Mouse (Mus musculus) layer of hippocampus, adult 2 months (tissue): ENCODE data around the gene Prox1. TPM values are rescaled to one million over a fixed set of nuclear protein-coding genes. Genes with fewer than 3 reads are reported as not detected.

ENCODE experiments used
- DNase-seq, 2 experiments: peaks; one replicate each; pipeline ENCODE4 v3.0.0; 2022; ENCODE audit warnings: low spot score in 2 of 2
- H3K27ac ChIP-seq: fragments of 200-600 bp; 2 replicates; pipeline ENCODE4 v1.8.1; 2022
- H3K4me3 ChIP-seq: fragments of 200-600 bp; 2 replicates; pipeline ENCODE4 v1.8.1; 2022; ENCODE audit warnings: mild to moderate bottlenecking
- CTCF ChIP-seq: fragments of 200-600 bp; conservative IDR thresholded peaks from 2 replicates; pipeline ENCODE4 v1.8.1; 2022; ENCODE audit warnings: antibody characterized with exemption, mild to moderate bottlenecking, moderate library complexity
- total RNA-seq, 2 experiments: library from RNA; stranded (reverse); gene quantifications; 2 replicates each; pipeline ENCODE4 v1.2.3; 2021

Prox1 gene
- total RNA-seq, 2 experiments from 2014 or later: 102 to 112 TPM

- no peak for TF ChIP-seq CTCF
- Histone ChIP-seq H3K4me3 (peak overlapping the region; percentile 82), H3K27ac (peak overlapping the region; percentile 91)
- no peak for DNase-seq
These were observed 304 bp upstream of the Prox1 start for GRCm38 (mm10) chr1:190170819-190171216.

DNA sequence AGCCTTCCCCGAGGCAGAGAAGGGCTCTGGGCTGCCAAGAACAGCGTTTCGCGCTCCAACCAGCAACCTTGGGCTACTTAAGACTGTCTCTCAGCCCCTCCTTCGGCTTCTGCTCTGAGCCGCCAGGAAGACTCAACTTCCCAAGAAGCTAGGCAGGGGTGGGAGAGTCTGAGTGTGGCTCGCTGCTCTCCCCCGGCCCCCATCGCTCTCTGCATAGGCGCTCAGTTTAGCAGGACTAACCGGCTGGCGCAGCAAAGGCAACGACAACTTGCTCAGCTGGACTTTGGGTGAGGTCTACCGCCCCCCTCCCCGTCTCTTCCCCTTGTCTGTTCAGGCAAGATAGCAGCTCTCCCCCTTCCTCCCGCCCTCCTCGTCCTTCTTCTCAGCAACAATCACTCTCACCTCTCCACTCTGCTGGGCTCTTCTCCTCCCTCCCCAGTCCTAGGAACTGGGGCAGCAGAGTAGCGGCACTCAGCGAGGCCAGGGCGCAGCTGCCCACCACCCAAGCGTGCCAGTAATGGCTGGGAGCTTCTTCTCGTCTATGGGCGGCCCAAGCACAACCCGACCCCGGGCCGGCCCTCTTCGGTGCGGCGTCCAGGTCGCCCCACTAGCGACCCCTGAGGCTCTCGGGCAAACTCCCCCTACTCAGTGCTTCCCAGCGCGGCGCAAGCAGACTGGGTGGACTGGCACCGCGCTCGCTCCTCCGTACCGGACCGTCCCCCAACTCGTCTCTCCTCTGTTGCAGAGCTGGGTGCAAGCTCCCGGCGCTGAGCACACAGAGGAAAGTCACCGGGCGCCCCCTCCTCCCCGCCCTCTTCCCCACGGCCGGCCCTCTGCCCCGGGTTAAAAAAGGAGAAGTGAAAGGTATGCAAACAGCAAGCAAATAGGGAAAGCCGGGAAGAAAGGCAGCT, 1.5 kb downstream of the Prox1 start:
- Histone ChIP-seq H3K4me3 (peak overlapping the region; percentile 82), H3K27ac (peak overlapping the region; percentile 91)
- no peak for TF ChIP-seq CTCF
- no peak for DNase-seq

DNA sequence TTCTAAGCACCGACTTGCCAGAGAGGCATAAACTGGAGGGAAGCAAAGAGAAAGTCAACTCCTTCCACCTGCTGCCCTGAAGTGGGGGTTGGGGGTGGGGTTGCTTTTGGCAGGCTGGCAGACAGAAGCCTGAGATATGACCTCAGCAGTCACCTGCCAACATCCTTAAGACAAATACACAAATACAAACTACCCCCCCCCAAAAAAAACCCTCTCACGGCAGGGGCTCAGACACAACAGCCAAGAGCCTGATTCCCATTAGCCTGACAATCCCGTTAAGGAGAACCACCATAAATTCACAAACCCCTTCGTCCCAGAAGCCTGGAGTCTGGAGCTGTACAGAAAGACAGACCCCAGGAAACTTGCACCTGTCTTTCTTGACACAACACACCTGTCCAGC, 2.4 kb downstream of the Prox1 start:
- no peak for DNase-seq
- TF ChIP-seq CTCF: no peak
- peak overlapping the region; percentile 82 for H3K4me3 ChIP-seq
- H3K27ac ChIP-seq: peak overlapping the region; percentile 91

GRCm38 (mm10) chr1:190167609-190168008, 2.9 kb downstream of the Prox1 start:
- H3K4me3 ChIP-seq: peak overlapping the region; percentile 53
- DNase-seq: no peak
- peak overlapping the region; percentile 77 for H3K27ac ChIP-seq
- TF ChIP-seq CTCF: no peak

GRCm38 (mm10) chr1:190165511-190165910, 5.0 kb downstream of the Prox1 start:
- DNase-seq: no peak
- Histone ChIP-seq H3K27ac (peak overlapping the region; percentile 63), H3K4me3 (peak overlapping the region; percentile 34)
- TF ChIP-seq CTCF: no peak

GRCm38 (mm10) chr1:190163471-190163870, 7.0 kb downstream of the Prox1 start:
- H3K27ac ChIP-seq: peak overlapping the region; percentile 63
- H3K4me3 ChIP-seq: peak overlapping the region; percentile 34
- no peak for DNase-seq
- TF ChIP-seq CTCF: no peak

DNA sequence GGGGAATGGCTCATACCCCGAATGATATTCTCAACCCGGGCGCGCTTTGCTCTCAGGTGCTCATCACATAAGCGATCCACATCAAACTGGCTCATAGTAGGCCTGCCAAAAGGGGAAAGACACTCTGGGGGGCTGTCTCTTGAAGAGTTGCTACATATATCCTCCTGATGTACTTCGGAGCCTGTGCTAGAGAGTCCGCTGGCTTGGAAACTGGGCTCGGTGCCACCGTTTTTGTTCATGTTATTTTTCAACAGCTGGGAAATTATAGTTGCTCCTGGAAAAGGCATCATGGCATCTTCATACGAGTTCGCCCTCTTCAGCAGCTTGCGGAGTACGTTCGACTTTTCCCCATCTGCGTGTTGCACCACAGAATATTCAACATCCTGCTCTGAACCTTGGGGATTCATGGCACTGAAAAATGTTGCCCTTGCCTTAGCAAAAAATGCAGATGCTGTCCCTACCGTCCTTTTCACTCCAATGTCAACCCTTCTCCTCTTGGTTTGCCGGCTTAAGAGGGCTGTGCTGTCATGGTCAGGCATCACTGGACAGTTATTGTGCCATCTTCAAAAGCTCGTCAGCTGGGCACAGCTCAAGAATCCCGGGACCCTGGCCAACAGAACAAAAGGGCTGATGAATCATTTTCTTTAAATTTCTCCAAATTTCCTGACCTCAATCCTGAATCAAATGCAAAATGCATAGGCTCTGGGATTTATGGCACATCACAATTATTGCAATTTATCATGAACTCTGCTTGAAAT, 8.6 kb downstream of the Prox1 start:
- DNase-seq: no peak
- H3K27ac ChIP-seq: peak overlapping the region; percentile 63
- H3K4me3 ChIP-seq: peak overlapping the region; percentile 17; the same call in 1 of the 2 replicates
- TF ChIP-seq CTCF: no peak

DNA sequence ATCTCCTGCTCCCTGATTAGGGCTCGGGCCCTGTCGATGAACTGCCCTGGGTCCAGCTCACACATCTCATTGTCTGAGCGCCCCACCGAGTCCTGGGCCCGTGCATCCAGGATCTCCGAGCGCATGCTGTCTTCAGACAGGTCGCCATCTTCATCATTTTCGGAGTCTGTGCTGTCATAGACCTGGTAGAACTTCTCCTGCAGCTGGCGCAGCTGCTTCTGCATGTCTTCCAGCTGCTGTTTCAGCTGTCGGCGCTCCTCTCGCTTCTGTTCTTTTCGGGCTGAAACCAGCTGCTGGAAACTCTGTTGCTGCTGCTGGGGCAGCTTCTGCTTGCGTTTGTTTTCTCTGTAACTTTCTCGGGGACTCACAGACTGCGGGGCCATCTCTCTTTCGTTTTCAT, 9.2 kb downstream of the Prox1 start:
- TF ChIP-seq CTCF: no peak
- DNase-seq: no peak
- peak overlapping the region; percentile 17; the same call in 1 of the 2 replicates for H3K4me3 ChIP-seq
- peak overlapping the region; percentile 63 for H3K27ac ChIP-seq

- TF ChIP-seq CTCF: no peak
- DNase-seq: no peak
- peak overlapping the region; percentile 63 for H3K27ac ChIP-seq
- H3K4me3 ChIP-seq: no peak overlapping the region; the same call in 1 of the 2 replicates
These were observed 11.1 kb downstream of the Prox1 start for GRCm38 (mm10) chr1:190159457-190159856.

DNA sequence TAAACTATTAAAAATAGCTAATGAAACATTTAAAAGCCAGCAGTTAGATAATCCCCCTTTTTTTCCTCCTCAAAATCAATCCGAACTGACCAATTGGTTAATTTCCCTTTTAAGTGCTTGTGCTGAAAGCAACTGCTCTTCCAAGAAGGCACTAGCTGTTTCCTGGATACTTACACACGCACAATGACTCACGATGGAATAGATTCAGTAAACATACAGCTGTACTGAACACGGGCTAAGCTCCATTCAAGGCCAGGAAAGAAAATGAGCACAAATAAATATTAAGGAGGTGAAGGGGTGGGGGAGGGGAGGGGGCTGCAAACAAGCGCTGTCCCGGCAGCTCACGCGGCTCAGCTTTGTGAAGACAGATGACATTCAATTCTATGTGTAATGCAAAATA, 14.8 kb downstream of the Prox1 start:
- TF ChIP-seq CTCF: no peak
- no peak for DNase-seq
- Histone ChIP-seq H3K27ac (peak overlapping the region; percentile 70), H3K4me3 (no peak overlapping the region)

GRCm38 (mm10) chr1:190155021-190155420, 15.5 kb downstream of the Prox1 start:
- peak overlapping the region; percentile 70 for H3K27ac ChIP-seq
- TF ChIP-seq CTCF: no peak
- DNase-seq: no peak
- H3K4me3 ChIP-seq: no peak overlapping the region; the same call in 1 of the 2 replicates

DNA sequence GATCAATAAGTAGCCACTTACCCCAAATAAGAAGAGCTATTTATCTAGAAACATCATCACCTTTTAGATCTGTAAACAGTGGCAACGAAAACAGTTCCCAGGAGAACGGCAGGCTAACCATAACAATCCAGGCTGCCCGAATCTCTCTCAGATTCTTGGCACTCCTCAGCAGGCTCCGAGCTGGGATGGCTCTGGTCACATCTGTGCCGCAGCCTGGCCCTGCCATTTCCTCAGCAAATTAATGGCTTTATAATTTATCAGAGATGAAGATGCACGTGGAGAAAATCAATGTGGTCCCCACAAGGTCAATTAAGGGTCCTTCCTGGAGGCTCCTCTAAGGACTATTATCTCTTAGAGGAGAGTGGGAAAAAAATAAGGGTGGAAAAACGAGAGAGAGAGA, 16.2 kb downstream of the Prox1 start:
- peak overlapping the region; percentile 79 for H3K27ac ChIP-seq
- DNase-seq: no peak
- peak overlapping the region; percentile 15; the same call in 1 of the 2 replicates for H3K4me3 ChIP-seq
- no peak for TF ChIP-seq CTCF

GRCm38 (mm10) chr1:190152603-190153002, 17.9 kb downstream of the Prox1 start:
- peak overlapping the region; percentile 79; the same call in 1 of the 2 replicates for H3K27ac ChIP-seq
- no peak overlapping the region for H3K4me3 ChIP-seq
- TF ChIP-seq CTCF: no peak
- no peak for DNase-seq
